9 mouse cellular contexts compared by ENCODE assay signal in the genomic region with DNA sequence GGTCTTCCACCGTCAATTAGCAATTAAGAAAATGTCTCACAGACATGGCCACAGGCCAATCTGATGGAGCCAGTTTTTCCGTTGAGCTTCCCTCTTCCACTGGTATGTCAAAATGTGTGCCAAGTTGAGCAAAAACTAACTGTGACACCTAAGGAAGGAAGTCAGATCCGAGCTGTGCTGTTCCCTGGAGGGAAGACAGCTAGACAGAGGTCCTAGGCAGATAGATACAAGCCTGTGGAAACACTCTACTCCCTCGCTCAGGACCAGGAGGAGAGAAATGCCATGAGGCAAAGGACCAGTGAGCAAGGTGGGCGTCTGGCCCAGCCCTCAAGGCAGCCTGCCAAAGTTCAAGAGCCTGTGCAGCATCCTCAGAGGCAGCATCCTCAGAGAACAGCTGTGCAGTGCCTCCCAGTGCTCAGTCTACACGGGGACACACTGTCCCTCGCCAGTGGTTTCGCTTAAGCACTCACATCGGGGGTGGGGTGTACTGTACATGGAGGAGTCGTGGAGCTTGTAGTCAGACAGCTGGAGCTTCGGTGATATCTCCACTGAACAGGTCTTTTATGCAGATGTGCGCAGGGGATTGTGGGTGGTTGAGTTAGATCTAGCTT. TPM values are rescaled to one million over a fixed set of nuclear protein-coding genes. Genes with fewer than 3 reads are reported as not detected.
DNase-seq lines count a peak whose midpoint lies in the region; ATAC-seq and TF ChIP-seq lines count a peak whose summit lies in the region.
"Had no signal": no experiment of that assay in that cellular context is flagged by ENCODE, and none has a peak within 500 bp of the region (broad histone marks: within the 10 kb centered on the region; RNA-seq: fewer than 3 reads in every experiment).

No protein-coding gene starts in this region.

- H3K9ac ChIP-seq in midbrain, embryonic 13.5 days (replicated peaks), result no peak overlapping the region
- no peak overlapping the region for H3K9ac ChIP-seq in embryonic facial prominence, embryonic 14.5 days (ENCODE audit: low read depth, low read length)
- no peak overlapping the region for H3K9ac ChIP-seq in heart, postnatal 0 days (replicated peaks; ENCODE audit: low read depth, low read length)

- H3K27ac ChIP-seq in midbrain, embryonic 13.5 days, result no peak overlapping the region
- H3K27ac ChIP-seq in midbrain, embryonic 10.5 days (replicated peaks), result no peak overlapping the region
- H3K27ac ChIP-seq in embryonic facial prominence, embryonic 14.5 days (replicated peaks; ENCODE audit: low read depth, low read length), result 0 out of 2 replicates have a peak overlapping the region, but pooled peaks have one; percentile 13
- no peak overlapping the region for H3K27ac ChIP-seq in heart, postnatal 0 days (ENCODE audit: low read depth)
- H3K27ac ChIP-seq: macrophage had no signal

- no peak overlapping the region for H3K4me2 ChIP-seq in midbrain, embryonic 13.5 days (replicated peaks)
- no peak overlapping the region for H3K4me2 ChIP-seq in embryonic facial prominence, embryonic 14.5 days (ENCODE audit: low read depth, low read length)
- H3K4me2 ChIP-seq in heart, postnatal 0 days (ENCODE audit: low read depth, low read length), result no peak overlapping the region

- ATAC-seq in midbrain, embryonic 13.5 days, result peak; percentile 55; the same call in 1 of the 2 replicates
- ATAC-seq in embryonic facial prominence, embryonic 14.5 days (ENCODE audit: low read depth), result 0 out of 2 replicates have a peak, but pooled peaks have one; percentile 42
- ATAC-seq in heart, postnatal 0 days (ENCODE audit: insufficient read depth, low read depth), result peak; percentile 61
- ATAC-seq in monocyte, adult 5-6 weeks (replicated peaks; ENCODE audit: insufficient number of reproducible peaks, low FRiP score, low TSS enrichment, poor library complexity, severe bottlenecking), result no peak

- H3K27me3 ChIP-seq in midbrain, embryonic 13.5 days, result no peaks in the 10 kb centered on the region
- peaks cover 17% of the 10 kb centered on the region for H3K27me3 ChIP-seq in midbrain, embryonic 10.5 days (ENCODE audit: low read depth, poor library complexity, severe bottlenecking)
- H3K27me3 ChIP-seq in embryonic facial prominence, embryonic 14.5 days (replicated peaks; ENCODE audit: control insufficient read depth, insufficient read depth, low read length), result no peaks in the 10 kb centered on the region
- no peaks in the 10 kb centered on the region for H3K27me3 ChIP-seq in heart, postnatal 0 days (ENCODE audit: control insufficient read depth, insufficient read depth, low read length)

- no peak for TF ChIP-seq EP300 in heart, postnatal 0 days (IDR thresholded peaks at IDR 0.05; ENCODE audit: low read depth)

- peaks cover 66% of the 10 kb centered on the region for H3K36me3 ChIP-seq in midbrain, embryonic 13.5 days
- H3K36me3 ChIP-seq in midbrain, embryonic 10.5 days, result peaks cover 59% of the 10 kb centered on the region
- H3K36me3 ChIP-seq in embryonic facial prominence, embryonic 14.5 days (ENCODE audit: control insufficient read depth, insufficient read depth, low read length), result peaks cover 63% of the 10 kb centered on the region
- peaks cover 21% of the 10 kb centered on the region for H3K36me3 ChIP-seq in heart, postnatal 0 days (replicated peaks; ENCODE audit: control insufficient read depth, insufficient read depth, low read length)

- WGBS in midbrain, embryonic 13.5 days, result 88% methylated on average over 12 of the region's 12 CpGs
- WGBS in midbrain, embryonic 10.5 days, result 89% methylated on average over 12 of the region's 12 CpGs
- 64% methylated on average over 12 of the region's 12 CpGs for WGBS in embryonic facial prominence, embryonic 14.5 days
- 47% methylated on average over 12 of the region's 12 CpGs for WGBS in heart, postnatal 0 days

- DNase-seq in midbrain, embryonic 10.5 days (ENCODE audit: low spot score), result no peak
- peak; percentile 21 for DNase-seq in embryonic facial prominence, embryonic 14.5 days (ENCODE audit: low spot score)
- peak; percentile 25 for DNase-seq in heart, postnatal 0 days (ENCODE audit: low spot score)
- DNase-seq in layer of hippocampus, postnatal 10 days (ENCODE audit: low spot score in 2 of 2), result peak; percentile 19 to 39
- DNase-seq in lung, postnatal 4 days, result peak; percentile 39 to 64
- DNase-seq in adrenal gland, adult 18-20 months (ENCODE audit: low spot score in 2 of 2), result no peak

- TF ChIP-seq CTCF in heart, postnatal 0 days (IDR thresholded peaks at IDR 0.05; ENCODE audit: low read depth), result no peak

- no peak overlapping the region for H3K4me3 ChIP-seq in midbrain, embryonic 13.5 days (replicated peaks)
- H3K4me3 ChIP-seq in midbrain, embryonic 10.5 days, result no peak overlapping the region
- H3K4me3 ChIP-seq in embryonic facial prominence, embryonic 14.5 days (ENCODE audit: low read depth, low read length), result no peak overlapping the region
- H3K4me3 ChIP-seq in heart, postnatal 0 days (ENCODE audit: low read depth, low read length), result no peak overlapping the region

- no peaks in the 10 kb centered on the region for H3K9me3 ChIP-seq in midbrain, embryonic 13.5 days
- no peaks in the 10 kb centered on the region for H3K9me3 ChIP-seq in midbrain, embryonic 10.5 days (replicated peaks)
- H3K9me3 ChIP-seq in embryonic facial prominence, embryonic 14.5 days (ENCODE audit: control insufficient read depth, low read length), result no peaks in the 10 kb centered on the region
- H3K9me3 ChIP-seq in heart, postnatal 0 days (replicated peaks; ENCODE audit: control insufficient read depth, low read length), result no peaks in the 10 kb centered on the region

- peaks cover 13% of the 10 kb centered on the region for H3K4me1 ChIP-seq in midbrain, embryonic 13.5 days (replicated peaks)
- no peaks in the 10 kb centered on the region; the same call in 1 of the 2 replicates for H3K4me1 ChIP-seq in midbrain, embryonic 10.5 days
- 0 out of 2 replicates have a peak, but pooled peaks cover 6% of the 10 kb centered on the region for H3K4me1 ChIP-seq in embryonic facial prominence, embryonic 14.5 days (ENCODE audit: control insufficient read depth, insufficient read depth, low read length)
- no peaks in the 10 kb centered on the region for H3K4me1 ChIP-seq in heart, postnatal 0 days (ENCODE audit: control insufficient read depth, insufficient read depth)

RNA-seq across cellular contexts. Expression of a gene that starts 36.6 kb away (rescaled TPM):
- polyA plus RNA-seq in midbrain, embryonic 13.5 days (2015; fragmentation: Nextera tagmentation; extraction: Ambion mirVana), result 76.8 and 81.0 TPM in 2 replicates
- polyA plus RNA-seq in midbrain, embryonic 10.5 days (2016; fragmentation: Nextera tagmentation; extraction: Ambion mirVana), result 83.8 and 84.2 TPM in 2 replicates
- 72.9 and 74.0 TPM in 2 replicates for polyA plus RNA-seq in embryonic facial prominence, embryonic 14.5 days (2014; fragmentation: Nextera tagmentation; extraction: Ambion mirVana)
- total RNA-seq in heart, postnatal 0 days (2014; rRNA removed; ENCODE audit: low replicate concordance), result 28.5 and 34.9 TPM in 2 replicates
- polyA plus RNA-seq in heart, postnatal 0 days (2015; fragmentation: Nextera tagmentation; extraction: Ambion mirVana), result 81.7 and 87.3 TPM in 2 replicates
- total RNA-seq in layer of hippocampus, postnatal 10 days (2021), result 10 to 100 TPM; 29.1 to 30.6 TPM
- 32.6 to 39.2 TPM (median 36.2 TPM) in 3 replicates for total RNA-seq in monocyte, adult 5-6 weeks (2017)
- 10 to 100 TPM; 37.1 to 56.2 TPM for total RNA-seq in adrenal gland, adult 18-20 months (2021)

RNA-seq across cellular contexts. Expression of a gene that starts 53.1 kb away (rescaled TPM):
- polyA plus RNA-seq in midbrain, embryonic 13.5 days (2015; fragmentation: Nextera tagmentation; extraction: Ambion mirVana), result 0.48 and 0.93 TPM in 2 replicates
- polyA plus RNA-seq in midbrain, embryonic 10.5 days (2016; fragmentation: Nextera tagmentation; extraction: Ambion mirVana), result 1.2 and 2.2 TPM in 2 replicates
- polyA plus RNA-seq in embryonic facial prominence, embryonic 14.5 days (2014; fragmentation: Nextera tagmentation; extraction: Ambion mirVana), result 0.37 and 0.50 TPM in 2 replicates
- total RNA-seq in heart, postnatal 0 days (2014; rRNA removed; ENCODE audit: low replicate concordance), result not detected in 2 replicates
- 0.32 and 0.38 TPM in 2 replicates for polyA plus RNA-seq in heart, postnatal 0 days (2015; fragmentation: Nextera tagmentation; extraction: Ambion mirVana)
- total RNA-seq in layer of hippocampus, postnatal 10 days (2021), result under 1 TPM; 0.40 to 0.43 TPM
- 0.43 to 3.8 TPM (median 1.6 TPM) in 3 replicates for total RNA-seq in monocyte, adult 5-6 weeks (2017)
- 1 to 10 TPM; 1.2 to 2.9 TPM for total RNA-seq in adrenal gland, adult 18-20 months (2021)

Comparison
In these comparisons a context has a peak if more than half of its experiments do, and no peak if none do; other contexts are left out.
1. DNase-seq: peak in embryonic facial prominence, embryonic 14.5 days (single experiment), heart, postnatal 0 days (single experiment), layer of hippocampus, postnatal 10 days (2 of 2) and lung, postnatal 4 days (2 of 2); none in midbrain, embryonic 10.5 days (single experiment) and adrenal gland, adult 18-20 months (0 of 2).